Comparison of ENCODE assay signal across 9 mouse cellular contexts in genomic region chr2:166632571-166633361, GRCm38 (mm10).
A peak's percentile ranks its signal among the peaks of the same experiment; 100 is the strongest.
DNase-seq lines count a peak whose midpoint lies in the region; TF ChIP-seq lines count a peak whose summit lies in the region.
"Had no signal": no experiment of that assay in that cellular context is flagged by ENCODE, and none has a peak within 500 bp of the region (broad histone marks: within the 10 kb centered on the region; RNA-seq: fewer than 3 reads in every experiment).

No protein-coding gene starts in this region.

- intact Hi-C loops in gastrocnemius, adult 2 months (cut with DNase I) = no loop called here

- H3K4me3 ChIP-seq in gastrocnemius, adult 2 months = peak overlapping the region; percentile 55
- H3K4me3 ChIP-seq: heart, embryonic 10.5 days had no signal

- TF ChIP-seq CTCF in gastrocnemius, adult 2 months (IDR thresholded peaks at IDR 0.05) = no peak

- H3K27ac ChIP-seq in gastrocnemius, adult 2 months = peak overlapping the region; percentile 73
- H3K27ac ChIP-seq: heart, embryonic 10.5 days had no signal

- peak; percentile 72 for DNase-seq in gastrocnemius, adult 2 months
- no peak for DNase-seq in gastrocnemius, postnatal 4 days (ENCODE audit: low spot score in 2 of 2)
- DNase-seq in right cerebral cortex, postnatal 10 days (ENCODE audit: low spot score in 2 of 2) = peak; percentile 68 to 83
- DNase-seq in right cerebral cortex, postnatal 25 days = no peak
- DNase-seq in cerebellum, postnatal 10 days = peak; percentile 89 to 93
- DNase-seq in right cerebral cortex, postnatal 4 days = peak; percentile 49
- DNase-seq in urinary bladder, postnatal 10 days (ENCODE audit: low spot score) = no peak
- no peak for DNase-seq in urinary bladder, adult 18-20 months (ENCODE audit: low spot score in 2 of 2)

Comparison
In these comparisons a context has a peak if more than half of its experiments do, and no peak if none do; other contexts are left out.
1. DNase-seq: peak in gastrocnemius, adult 2 months (single experiment), right cerebral cortex, postnatal 10 days (2 of 2), cerebellum, postnatal 10 days (2 of 2) and right cerebral cortex, postnatal 4 days (single experiment); none in gastrocnemius, postnatal 4 days (0 of 2), right cerebral cortex, postnatal 25 days (single experiment), urinary bladder, postnatal 10 days (single experiment) and urinary bladder, adult 18-20 months (0 of 2).